Mouse (Mus musculus) midbrain, embryonic 10.5 days (tissue): ENCODE data around the gene Kng2. TPM values are rescaled to one million over a fixed set of nuclear protein-coding genes. Genes with fewer than 3 reads are reported as not detected.
"Not testable (repeated sequence)": the region's sequence is repeated elsewhere in the genome, so short reads cannot be mapped to it uniquely, and the experiment has no call there.

Experiments
- DNase-seq: peaks from one replicate; pipeline ENCODE4 v3.0.0-alpha.2; 2017; ENCODE audit warnings: low spot score
- H3K27ac ChIP-seq: fragments of 300-500 bp; sonication (generic); replicated peaks from 2 replicates; pipeline ENCODE4 v1.5.1; 2016; ENCODE audit warnings: mild to moderate bottlenecking
- H3K27me3 ChIP-seq: fragments of 300-500 bp; sonication (generic); 2 replicates; pipeline ENCODE4 v1.6.1; 2016; ENCODE audit warnings: low read depth, mild to moderate bottlenecking; ENCODE audit not compliant: poor library complexity, severe bottlenecking
- H3K36me3 ChIP-seq: fragments of 300-500 bp; sonication (generic); 2 replicates; pipeline ENCODE4 v1.6.1; 2016; ENCODE audit warnings: mild to moderate bottlenecking, moderate library complexity
- H3K4me1 ChIP-seq: fragments of 300-500 bp; sonication (generic); 2 replicates; pipeline ENCODE4 v1.6.1; 2016
- H3K4me3 ChIP-seq: fragments of 300-500 bp; sonication (generic); 2 replicates; pipeline ENCODE4 v1.5.1; 2016; ENCODE audit warnings: mild to moderate bottlenecking, moderate library complexity
- H3K9me3 ChIP-seq: fragments of 300-500 bp; sonication (generic); replicated peaks from 2 replicates; pipeline ENCODE4 v1.6.1; 2016; ENCODE audit warnings: mild to moderate bottlenecking
- WGBS: fragments of 180-500 bp; shearing (Covaris S2); methylation state at CpG from one replicate; pipeline ENCODE4 v1.1.7; 2016; 5-methylcytosine and 5-hydroxymethylcytosine counted together
- polyA plus RNA-seq: library from polyadenylated mRNA; unstranded; fragments of >200 nt; fragmentation: Nextera tagmentation; extraction: Ambion mirVana; gene quantifications from 2 replicates; pipeline ENCODE4 v1.2.1, GENCODE M21; 2016

Gene Kng2
- not detected in 2 replicates for polyA plus RNA-seq

GRCm38 (mm10) chr16:23028966-23029600, at the start of gene Kng2:
TSS of gene Kng2 (minus strand) at chr16:23029482.
- H3K27me3 ChIP-seq, H3K36me3 ChIP-seq, H3K4me3 ChIP-seq, DNase-seq, H3K27ac ChIP-seq: not testable (repeated sequence)
- Histone ChIP-seq H3K9me3 (peaks cover 10% of the 10 kb centered on the region; the same call in 1 of the 2 replicates), H3K4me1 (peaks cover 12% of the 10 kb centered on the region)
- 92% methylated on average over 3 of the region's 3 CpGs for WGBS

- H3K27me3 ChIP-seq = not testable (repeated sequence)
- WGBS = 93% methylated on average over 6 of the region's 6 CpGs
These were observed 48.2 kb upstream of the Kng2 start for GRCm38 (mm10) chr16:23077516-23077915.

GRCm38 (mm10) chr16:23060781-23061325, 31.6 kb upstream of the Kng2 start:
- 86% methylated on average over 5 of the region's 5 CpGs for WGBS
- H3K27me3 ChIP-seq, H3K4me3 ChIP-seq, H3K9me3 ChIP-seq, H3K27ac ChIP-seq, H3K36me3 ChIP-seq, DNase-seq, H3K4me1 ChIP-seq: not testable (repeated sequence)

More at GRCm38 (mm10) chr16:23077516-23077915, 48.2 kb upstream of the Kng2 start:
- not testable (repeated sequence) for H3K4me3 ChIP-seq, H3K4me1 ChIP-seq, DNase-seq, H3K9me3 ChIP-seq, H3K36me3 ChIP-seq, H3K27ac ChIP-seq

- H3K27me3 ChIP-seq, H3K36me3 ChIP-seq, H3K4me3 ChIP-seq, H3K9me3 ChIP-seq, H3K27ac ChIP-seq, DNase-seq, H3K4me1 ChIP-seq: not testable (repeated sequence)
- WGBS = 78% methylated on average over 4 of the region's 4 CpGs
These were observed 30.3 kb upstream of the Kng2 start for GRCm38 (mm10) chr16:23059630-23060029.

GRCm38 (mm10) chr16:23057668-23058447, 28.6 kb upstream of the Kng2 start, which contains the start of gene Kng1:
TSS of gene Kng1 (plus strand) at chr16:23057865.
- DNase-seq, H3K9me3 ChIP-seq, H3K36me3 ChIP-seq, H3K27me3 ChIP-seq, H3K4me1 ChIP-seq, H3K4me3 ChIP-seq, H3K27ac ChIP-seq: not testable (repeated sequence)
- WGBS = 81% methylated on average over 1 of the region's 1 CpGs

GRCm38 (mm10) chr16:23046319-23046718, 17.0 kb upstream of the Kng2 start:
- Histone ChIP-seq H3K9me3 (no peaks in the 10 kb centered on the region), H3K36me3 (no peaks in the 10 kb centered on the region), H3K4me1 (no peaks in the 10 kb centered on the region), H3K27me3 (no peaks in the 10 kb centered on the region), H3K27ac (no peak overlapping the region), H3K4me3 (no peak overlapping the region)
- DNase-seq = no peak
- WGBS = 71% methylated on average over 5 of the region's 5 CpGs

GRCm38 (mm10) chr16:23040876-23041275, 11.6 kb upstream of the Kng2 start:
- H3K4me1 ChIP-seq = 0 out of 2 replicates have a peak, but pooled peaks cover 2% of the 10 kb centered on the region
- WGBS = 70% methylated on average over 4 of the region's 4 CpGs
- no peak overlapping the region for H3K4me3 ChIP-seq
- no peaks in the 10 kb centered on the region for H3K27me3 ChIP-seq
- H3K36me3 ChIP-seq = no peaks in the 10 kb centered on the region
- no peaks in the 10 kb centered on the region for H3K9me3 ChIP-seq
- H3K27ac ChIP-seq = no peak overlapping the region
- no peak for DNase-seq

GRCm38 (mm10) chr16:23039281-23039680, 10.0 kb upstream of the Kng2 start:
- Histone ChIP-seq H3K36me3 (no peaks in the 10 kb centered on the region), H3K27me3 (no peaks in the 10 kb centered on the region), H3K4me1 (0 out of 2 replicates have a peak, but pooled peaks cover 2% of the 10 kb centered on the region), H3K27ac (no peak overlapping the region), H3K4me3 (no peak overlapping the region), H3K9me3 (no peaks in the 10 kb centered on the region)
- WGBS = 93% methylated on average over 4 of the region's 4 CpGs
- DNase-seq = no peak

GRCm38 (mm10) chr16:23037744-23038143, 8.5 kb upstream of the Kng2 start:
- no peak for DNase-seq
- 0 out of 2 replicates have a peak, but pooled peaks cover 2% of the 10 kb centered on the region for H3K4me1 ChIP-seq

GRCm38 (mm10) chr16:23033673-23034072, 4.4 kb upstream of the Kng2 start:
- H3K9me3 ChIP-seq = peaks cover 10% of the 10 kb centered on the region; the same call in 1 of the 2 replicates
- 97% methylated on average over 4 of the region's 4 CpGs for WGBS

More at GRCm38 (mm10) chr16:23037744-23038143, 8.5 kb upstream of the Kng2 start:
- Histone ChIP-seq H3K4me3 (no peak overlapping the region), H3K27me3 (no peaks in the 10 kb centered on the region), H3K36me3 (no peaks in the 10 kb centered on the region), H3K9me3 (no peaks in the 10 kb centered on the region), H3K27ac (no peak overlapping the region)
- 87% methylated on average over 7 of the region's 7 CpGs for WGBS

GRCm38 (mm10) chr16:23030673-23031435, 1.6 kb upstream of the Kng2 start:
- no peaks in the 10 kb centered on the region for H3K36me3 ChIP-seq
- no peak for DNase-seq
- peaks cover 2% of the 10 kb centered on the region for H3K4me1 ChIP-seq
- H3K9me3 ChIP-seq = peaks cover 10% of the 10 kb centered on the region; the same call in 1 of the 2 replicates
- no peak overlapping the region for H3K4me3 ChIP-seq
- no peaks in the 10 kb centered on the region for H3K27me3 ChIP-seq
- H3K27ac ChIP-seq = no peak overlapping the region
- 89% methylated on average over 5 of the region's 5 CpGs for WGBS

More at GRCm38 (mm10) chr16:23033673-23034072, 4.4 kb upstream of the Kng2 start:
- H3K27ac ChIP-seq = no peak overlapping the region
- no peak for DNase-seq
- H3K36me3 ChIP-seq = no peaks in the 10 kb centered on the region
- H3K4me3 ChIP-seq = no peak overlapping the region
- H3K27me3 ChIP-seq = no peaks in the 10 kb centered on the region
- H3K4me1 ChIP-seq = no peaks in the 10 kb centered on the region

GRCm38 (mm10) chr16:23027341-23027740, 1.9 kb downstream of the Kng2 start:
- not testable (repeated sequence) for H3K9me3 ChIP-seq, H3K4me3 ChIP-seq, H3K36me3 ChIP-seq, H3K27me3 ChIP-seq, H3K27ac ChIP-seq, DNase-seq
- WGBS = 74% methylated on average over 3 of the region's 3 CpGs
- peaks cover 12% of the 10 kb centered on the region for H3K4me1 ChIP-seq
